Mouse (Mus musculus): Measurements from ENCODE around the gene Cuedc2. TPM values are rescaled to one million over a fixed set of nuclear protein-coding genes. Genes with fewer than 3 reads are reported as not detected.

The Cuedc2 gene
- total RNA-seq, 2 experiments from 2014 or later = 183 to 200 TPM

DNA sequence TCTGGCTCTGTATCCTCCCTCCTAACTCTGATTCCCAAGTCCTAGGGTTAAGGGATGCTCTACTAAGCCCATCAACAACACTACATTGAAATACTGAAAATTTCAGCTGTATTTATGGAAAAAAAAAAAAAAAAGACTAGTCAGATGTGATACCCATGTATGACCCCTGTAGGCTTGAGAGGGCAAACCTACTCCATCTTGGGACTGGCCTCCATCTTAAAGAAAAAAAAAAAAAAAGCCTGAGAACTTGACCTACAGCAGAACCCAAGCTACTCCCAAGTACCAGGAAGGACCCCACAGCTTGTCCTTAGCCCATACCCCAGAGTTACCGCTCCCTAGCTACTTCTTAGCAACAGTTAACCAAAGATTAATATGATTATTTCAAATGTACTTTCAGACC lies 8.6 kb upstream of the Cuedc2 start:
- DNase-seq (ENCODE audit: extremely low spot score in 1 of 2, low spot score in 2 of 2) = no peak
- intact Hi-C loops (cut with DNase I) = loop anchor here (5.0 kb wide), 1 partner anchor 45 kb away; no protein-coding TSS in a partner anchor

DNA sequence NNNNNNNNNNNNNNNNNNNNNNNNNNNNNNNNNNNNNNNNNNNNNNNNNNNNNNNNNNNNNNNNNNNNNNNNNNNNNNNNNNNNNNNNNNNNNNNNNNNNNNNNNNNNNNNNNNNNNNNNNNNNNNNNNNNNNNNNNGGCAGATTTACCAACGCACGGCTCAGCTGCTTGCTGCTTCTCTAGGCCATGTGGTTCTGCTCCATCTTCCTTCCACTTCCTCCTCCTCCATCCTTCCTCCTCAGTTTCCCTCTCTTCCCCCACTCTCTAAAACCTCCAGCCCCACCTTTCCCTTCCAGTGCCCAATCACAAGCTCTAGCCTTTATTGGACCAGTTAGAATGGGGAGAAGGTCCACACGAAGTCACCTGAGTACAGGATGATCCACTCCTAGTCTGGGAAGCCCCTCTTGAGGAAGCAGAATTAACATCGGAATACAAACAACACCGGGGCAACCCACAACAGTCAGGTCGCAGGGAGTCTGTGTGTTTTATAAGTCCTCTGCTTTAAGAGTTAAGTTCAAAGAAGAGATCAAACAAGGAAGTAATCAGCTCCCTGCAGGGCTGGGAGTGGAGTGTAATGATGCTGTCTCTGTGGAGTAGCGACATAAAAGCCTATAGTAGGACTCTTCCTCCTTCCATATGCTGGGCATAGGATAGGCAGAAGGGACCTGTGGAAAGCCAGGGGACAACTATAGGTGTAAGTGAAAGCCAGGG lies 6.4 kb upstream of the Cuedc2 start:
- DNase-seq (ENCODE audit: extremely low spot score in 1 of 2, low spot score in 2 of 2) = no peak
- intact Hi-C loops (cut with DNase I) = loop anchor here (5.0 kb wide), 1 partner anchor 47 kb away; no protein-coding TSS in a partner anchor

DNA sequence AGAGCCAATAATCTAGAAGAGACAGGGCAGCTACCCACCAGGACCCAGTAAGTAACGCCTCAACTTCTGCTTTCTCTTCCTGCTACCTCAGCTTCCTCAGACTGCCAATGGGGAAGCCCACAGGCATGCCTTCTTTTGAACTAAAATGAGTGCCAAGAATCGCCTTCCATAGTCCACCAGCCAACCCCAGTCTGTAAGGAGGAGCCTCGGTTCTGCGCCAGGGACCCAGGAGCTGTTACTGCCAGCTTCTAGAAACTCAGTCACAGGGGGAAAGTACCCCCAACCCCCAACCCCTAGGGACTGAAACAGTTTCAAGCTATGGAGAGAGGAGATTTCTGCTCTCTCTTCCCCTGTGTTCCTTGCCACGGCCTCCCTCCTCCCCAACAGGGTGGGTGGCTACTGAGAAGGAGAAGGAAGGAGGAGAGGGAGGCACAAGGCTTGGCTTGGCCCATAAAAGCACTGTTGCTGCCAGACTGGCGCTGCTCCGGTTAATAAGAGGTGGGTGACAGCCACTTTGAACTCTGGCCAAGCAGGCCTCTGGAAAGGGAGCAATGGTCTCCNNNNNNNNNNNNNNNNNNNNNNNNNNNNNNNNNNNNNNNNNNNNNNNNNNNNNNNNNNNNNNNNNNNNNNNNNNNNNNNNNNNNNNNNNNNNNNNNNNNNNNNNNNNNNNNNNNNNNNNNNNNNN lies 927 bp upstream of the Cuedc2 start:
- intact Hi-C loops (cut with DNase I) = no loop called here
- DNase-seq (ENCODE audit: extremely low spot score in 1 of 2, low spot score in 2 of 2) = peak in 1 of 2 experiments; percentile 63

- no peak for DNase-seq (ENCODE audit: extremely low spot score in 1 of 2, low spot score in 2 of 2)
- intact Hi-C loops (cut with DNase I) = no loop called here
These were observed 412 bp upstream of the Cuedc2 start for GRCm38 (mm10) chr19:46338942-46339286.

- intact Hi-C loops (cut with DNase I) = no loop called here
- no peak for DNase-seq (ENCODE audit: extremely low spot score in 1 of 2, low spot score in 2 of 2)
These were observed 677 bp downstream of the Cuedc2 start for GRCm38 (mm10) chr19:46337719-46338330.

- DNase-seq (ENCODE audit: extremely low spot score in 1 of 2, low spot score in 2 of 2) = no peak
- intact Hi-C loops (cut with DNase I) = no loop called here
These were observed 4.6 kb downstream of the Cuedc2 start for GRCm38 (mm10) chr19:46333906-46334305.

DNA sequence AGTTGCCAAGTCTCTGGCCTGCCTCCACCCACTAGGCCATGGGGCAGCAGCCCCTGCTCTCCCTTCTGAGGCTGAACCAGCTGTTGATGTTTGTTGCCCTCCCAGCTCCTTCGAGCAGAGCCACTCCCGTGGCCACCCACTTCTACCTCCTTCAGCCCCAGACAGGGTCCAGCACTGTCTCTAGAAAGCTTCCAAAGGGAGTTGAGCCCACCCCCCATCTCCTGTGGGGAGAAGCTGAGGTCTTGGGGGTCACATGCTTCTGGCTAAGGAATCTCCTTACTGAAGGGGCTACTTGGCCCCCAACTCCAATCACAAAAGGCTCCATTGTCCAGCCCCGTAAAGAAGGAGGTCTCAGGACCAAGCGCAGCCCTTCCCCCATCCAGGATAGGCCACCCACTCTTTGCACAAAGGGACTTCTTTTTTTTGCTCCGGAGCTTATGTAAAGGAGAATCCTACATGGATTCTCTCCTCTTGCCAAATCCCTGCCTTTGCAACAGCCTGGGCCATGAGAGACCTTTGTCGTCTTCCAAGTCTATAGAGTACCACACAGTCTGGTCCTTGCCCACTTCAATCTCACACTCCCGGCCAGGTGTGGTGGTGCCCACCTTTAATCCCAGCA lies 5.7 kb downstream of the Cuedc2 start:
- DNase-seq (ENCODE audit: extremely low spot score in 1 of 2, low spot score in 2 of 2) = no peak
- intact Hi-C loops (cut with DNase I) = no loop called here

- intact Hi-C loops (cut with DNase I) = no loop called here
- no peak for DNase-seq (ENCODE audit: extremely low spot score in 1 of 2, low spot score in 2 of 2)
These were observed 6.6 kb downstream of the Cuedc2 start for GRCm38 (mm10) chr19:46331936-46332335.

GRCm38 (mm10) chr19:46331326-46331725 lies 7.2 kb downstream of the Cuedc2 start:
- no peak for DNase-seq (ENCODE audit: extremely low spot score in 1 of 2, low spot score in 2 of 2)
- intact Hi-C loops (cut with DNase I) = no loop called here

DNA sequence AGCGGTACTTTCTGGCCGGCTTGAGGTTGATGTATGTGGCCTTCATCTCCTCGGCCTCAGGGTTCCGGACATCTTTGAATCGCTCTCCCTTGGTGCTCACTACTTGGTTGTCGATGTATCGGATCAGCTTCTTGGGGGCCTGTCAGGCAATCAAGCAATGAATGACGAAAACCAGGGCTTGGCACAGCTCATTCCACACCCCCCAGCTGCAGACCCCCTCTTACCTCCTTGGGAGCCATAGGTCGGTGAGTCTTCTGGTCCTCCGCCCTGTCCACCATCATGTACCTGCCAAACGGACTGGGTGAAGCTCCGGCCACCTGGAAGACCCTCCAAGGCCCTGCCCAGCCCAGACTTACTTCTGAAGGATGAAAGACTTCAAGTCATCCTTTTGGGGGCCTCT lies 7.8 kb downstream of the Cuedc2 start:
- DNase-seq (ENCODE audit: extremely low spot score in 1 of 2, low spot score in 2 of 2) = no peak
- intact Hi-C loops (cut with DNase I) = no loop called here

DNA sequence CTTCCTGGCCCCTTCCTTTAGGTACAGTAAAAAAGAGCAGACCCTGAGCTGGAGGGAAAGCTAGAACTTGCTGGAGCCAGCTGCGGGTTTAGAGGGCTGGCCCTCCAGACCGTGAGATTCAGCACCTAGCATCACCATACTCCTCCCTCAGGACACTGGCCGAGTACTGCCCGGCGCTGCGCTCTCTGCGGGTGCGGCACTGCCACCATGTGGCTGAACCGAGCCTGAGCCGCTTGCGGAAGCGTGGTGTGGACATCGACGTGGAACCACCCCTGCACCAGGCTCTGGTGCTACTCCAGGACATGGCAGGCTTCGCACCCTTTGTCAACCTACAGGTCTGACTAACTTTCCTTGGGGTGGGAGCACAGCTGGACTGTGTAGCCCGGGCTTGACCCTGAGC lies 8.6 kb downstream of the Cuedc2 start:
- intact Hi-C loops (cut with DNase I) = no loop called here
- peak in 1 of 2 experiments; percentile 89 for DNase-seq (ENCODE audit: extremely low spot score in 1 of 2, low spot score in 2 of 2)

GRCm38 (mm10) chr19:46329031-46329641 lies 9.4 kb downstream of the Cuedc2 start:
- DNase-seq (ENCODE audit: extremely low spot score in 1 of 2, low spot score in 2 of 2) = no peak
- intact Hi-C loops (cut with DNase I) = no loop called here

DNA sequence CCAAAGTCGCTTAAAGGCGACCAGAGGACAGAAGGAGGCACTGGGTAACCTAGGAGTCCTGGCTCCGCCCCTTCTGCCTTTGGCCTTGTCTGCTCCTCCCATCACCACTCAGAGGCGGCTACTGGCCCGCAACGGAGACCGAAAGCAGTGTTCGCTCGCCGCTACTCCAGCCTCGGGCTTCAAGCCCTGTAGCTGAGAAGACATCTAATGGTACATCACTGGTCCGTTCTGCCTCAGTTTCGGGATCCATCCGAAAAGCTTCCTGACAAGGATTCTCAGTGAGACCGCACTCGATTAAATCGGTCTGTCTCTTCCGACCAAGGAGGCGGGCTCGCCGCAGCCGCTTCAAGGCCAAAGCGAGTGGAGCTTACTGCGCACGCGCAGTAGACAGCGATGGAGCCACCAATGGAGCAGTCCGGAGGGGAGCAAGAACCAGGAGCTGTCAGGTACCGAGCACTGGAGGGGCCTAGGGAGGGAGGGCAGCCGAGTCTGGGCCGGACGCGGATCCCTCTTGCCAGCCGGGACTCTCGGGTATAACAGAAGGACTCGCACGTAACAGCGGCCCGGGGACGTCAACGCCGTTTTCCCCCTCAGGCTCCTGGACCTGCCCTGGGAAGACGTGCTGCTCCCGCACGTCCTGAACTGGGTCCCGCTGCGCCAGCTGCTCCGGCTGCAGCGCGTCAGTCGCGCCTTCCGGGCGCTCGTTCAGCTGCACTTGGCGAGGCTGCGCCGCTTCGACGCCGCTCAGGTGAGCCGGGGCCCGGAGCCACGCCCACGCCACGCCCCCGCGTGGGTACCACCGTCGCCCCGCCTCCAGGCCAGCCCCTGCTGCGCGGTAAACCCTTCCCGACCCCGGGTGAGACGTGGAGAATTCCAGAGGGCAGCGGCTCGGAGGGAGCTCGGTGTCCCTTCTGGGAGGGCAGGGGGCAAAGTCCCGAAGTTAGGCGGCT lies 10.1 kb downstream of the Cuedc2 start, which contains the start of gene Fbxl15:
Gene Fbxl15 (plus strand): TSS at position 104 of the 950 bp plus-strand sequence.
- intact Hi-C loops (cut with DNase I) = no loop called here
- DNase-seq (ENCODE audit: extremely low spot score in 1 of 2, low spot score in 2 of 2) = peak; percentile 96 to 97

DNA sequence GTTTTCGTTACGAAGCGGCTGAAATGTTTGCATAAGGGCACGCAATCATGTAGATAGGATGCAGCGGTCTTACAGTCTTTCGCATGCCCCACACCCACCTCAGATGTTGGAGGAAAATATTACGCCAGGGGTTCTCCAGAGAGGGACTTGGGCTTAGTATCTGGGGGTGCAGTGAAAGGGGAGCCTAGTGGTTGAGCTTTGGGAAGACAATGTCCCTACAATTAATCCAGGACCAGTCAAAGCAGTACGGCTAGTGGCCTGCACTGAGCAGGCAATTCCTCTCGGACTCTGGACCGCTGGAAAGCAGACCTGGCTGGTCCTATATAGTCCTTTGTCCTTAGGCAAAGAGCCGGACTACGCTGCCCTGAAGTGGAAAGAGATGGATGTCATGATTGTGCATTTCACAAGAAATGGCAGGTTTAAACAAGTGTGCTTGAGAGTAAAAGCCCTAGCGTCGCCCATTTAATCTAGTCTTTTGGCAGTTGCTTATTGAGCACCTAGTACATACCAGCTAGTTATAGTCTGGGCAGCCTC lies 10.9 kb downstream of the Cuedc2 start:
- intact Hi-C loops (cut with DNase I) = no loop called here

GRCm38 (mm10) chr19:46326756-46327305 lies 11.7 kb downstream of the Cuedc2 start, which contains the start of gene Psd:
TSS of gene Psd (minus strand) at chr19:46327156.
- intact Hi-C loops (cut with DNase I) = no loop called here
- DNase-seq (ENCODE audit: extremely low spot score in 1 of 2, low spot score in 2 of 2) = peak in 1 of 2 experiments; percentile 80

More for the DNA sequence above, 10.9 kb downstream of the Cuedc2 start:
- peak in 1 of 2 experiments; percentile 21 for DNase-seq (ENCODE audit: extremely low spot score in 1 of 2, low spot score in 2 of 2)

- peak in 1 of 2 experiments; percentile 51 for DNase-seq (ENCODE audit: extremely low spot score in 1 of 2, low spot score in 2 of 2)
- intact Hi-C loops (cut with DNase I) = no loop called here
These were observed 12.3 kb downstream of the Cuedc2 start for GRCm38 (mm10) chr19:46326019-46326755.

DNA sequence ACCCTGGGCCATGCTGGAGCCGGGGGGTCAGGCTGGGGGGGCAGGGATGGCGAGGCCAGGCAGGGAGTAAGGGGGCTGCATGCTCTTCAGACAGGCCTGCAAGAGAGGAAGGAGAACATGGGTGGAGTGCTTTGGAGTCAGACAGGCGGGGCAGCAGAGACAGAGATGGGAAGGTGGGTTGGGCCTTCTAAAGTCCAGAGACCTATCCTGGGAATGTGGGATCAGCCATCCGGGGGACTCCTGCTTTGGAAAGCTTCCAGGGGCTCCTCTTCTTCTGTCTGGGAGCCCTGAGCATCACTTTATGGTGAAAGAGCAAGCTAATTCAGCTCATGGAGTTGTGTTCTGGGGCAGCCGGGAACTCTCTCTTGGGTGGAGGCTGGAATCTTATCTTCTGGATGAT lies 13.6 kb downstream of the Cuedc2 start:
- intact Hi-C loops (cut with DNase I) = no loop called here
- no peak for DNase-seq (ENCODE audit: extremely low spot score in 1 of 2, low spot score in 2 of 2)
